Mouse (Mus musculus): Measurements from ENCODE around the gene Syne1.

GRCm38 (mm10) chr10:5197356-5197755 is 353.9 kb downstream of the Syne1 start:
- TF ChIP-seq CTCF (IDR thresholded peaks at IDR 0.05; ENCODE audit: extremely low read depth, insufficient read depth, insufficient read length, insufficient replicate concordance) (no peak), POLR2A (IDR thresholded peaks at IDR 0.05; ENCODE audit: low read depth, low read length) (no peak)
